Mouse (Mus musculus) forebrain, embryonic 14.5 days (tissue): Measurements from ENCODE around the gene Nfyc. TPM values are rescaled to one million over a fixed set of nuclear protein-coding genes. Genes with fewer than 3 reads are reported as not detected.

ENCODE experiments used
- ATAC-seq: fragments of 200-750 bp; cut with Nextera tagmentation; 2 replicates; pipeline ENCODE4 v1.8.0; 2017; ENCODE audit warnings: mild to moderate bottlenecking, moderate library complexity
- DNase-seq: peaks from one replicate; pipeline ENCODE4 v3.0.0-alpha.2; 2015; ENCODE audit warnings: low spot score
- H3K27ac ChIP-seq: fragments of 300-500 bp; sonication (generic); 2 replicates; pipeline ENCODE4 v1.5.1; 2014; ENCODE audit warnings: low read depth, mild to moderate bottlenecking, control low read depth, low read length, moderate library complexity
- H3K27me3 ChIP-seq: fragments of 300-500 bp; sonication (generic); replicated peaks from 2 replicates; pipeline ENCODE4 v1.6.1; 2014; ENCODE audit warnings: low read length, control low read depth, mixed read lengths; ENCODE audit not compliant: control insufficient read depth, insufficient read depth
- H3K36me3 ChIP-seq: fragments of 300-500 bp; sonication (generic); 2 replicates; pipeline ENCODE4 v1.6.1; 2014; ENCODE audit warnings: low read length, control low read depth; ENCODE audit not compliant: control insufficient read depth, insufficient read depth
- H3K4me1 ChIP-seq: fragments of 300-500 bp; sonication (generic); 2 replicates; pipeline ENCODE4 v1.6.1; 2014; ENCODE audit warnings: antibody characterized with exemption, low read length, control low read depth; ENCODE audit not compliant: control insufficient read depth, insufficient read depth
- H3K4me2 ChIP-seq: fragments of 300-500 bp; sonication (generic); 2 replicates; pipeline ENCODE4 v1.6.1; 2014; ENCODE audit warnings: mild to moderate bottlenecking, control low read depth, low read length
- H3K4me3 ChIP-seq: fragments of 300-500 bp; sonication (generic); 2 replicates; pipeline ENCODE4 v1.5.1; 2014; ENCODE audit warnings: low read depth, low read length, control low read depth
- H3K9ac ChIP-seq: fragments of 300-500 bp; sonication (generic); 2 replicates; pipeline ENCODE4 v1.6.1; 2014; ENCODE audit warnings: mild to moderate bottlenecking, low read length, control low read depth, moderate library complexity
- H3K9me3 ChIP-seq: fragments of 300-500 bp; sonication (generic); replicated peaks from 2 replicates; pipeline ENCODE4 v1.6.1; 2016; ENCODE audit warnings: low read length, control low read depth, mixed read lengths; ENCODE audit not compliant: control insufficient read depth
- WGBS: fragments of 180-500 bp; shearing (Covaris S2); extraction: QIAGEN DNeasy Blood & Tissue Kit; methylation state at CpG from one replicate; pipeline ENCODE4 v1.1.7; 2014; 5-methylcytosine and 5-hydroxymethylcytosine counted together
- polyA plus RNA-seq: library from polyadenylated mRNA; unstranded; fragments of >200 nt; fragmentation: Nextera tagmentation; extraction: Ambion mirVana; gene quantifications from 2 replicates; pipeline ENCODE4 v1.2.1, GENCODE M21; 2014

The Nfyc gene
- polyA plus RNA-seq, 1 experiment from 2014 or later = 120 TPM

DNA sequence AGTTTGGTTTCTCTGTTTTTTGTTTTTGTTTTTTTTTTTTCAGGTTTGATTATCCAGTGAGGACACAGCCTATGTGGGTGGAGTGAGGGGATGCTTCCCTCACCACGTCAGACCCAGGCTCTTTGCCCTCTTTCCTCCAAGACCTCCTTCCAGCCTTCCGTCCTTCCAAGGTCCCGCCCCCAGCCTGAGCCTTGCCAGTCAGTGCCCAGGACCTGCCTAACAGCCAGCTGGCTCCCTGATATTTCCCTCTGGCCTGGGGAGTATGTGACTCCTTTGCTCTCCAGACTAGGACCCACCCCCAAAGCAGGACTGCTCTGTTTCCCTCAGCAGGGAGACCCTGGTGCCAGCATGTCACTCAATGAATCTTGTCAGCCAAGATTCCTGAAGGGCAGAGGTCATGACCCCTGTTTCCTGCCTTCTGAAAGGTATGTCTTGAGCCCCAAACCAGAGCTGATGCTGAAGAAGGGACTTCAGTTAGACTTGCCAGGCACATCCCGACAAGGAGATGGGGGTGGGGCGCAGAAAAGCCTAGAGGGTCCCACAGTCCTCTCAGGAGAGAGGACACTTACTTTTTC is 105.8 kb downstream of the Nfyc start:
- no peak for DNase-seq
- Histone ChIP-seq H3K9me3 (no peaks in the 10 kb centered on the region), H3K4me2 (no peak overlapping the region), H3K27me3 (no peaks in the 10 kb centered on the region), H3K4me1 (no peaks in the 10 kb centered on the region), H3K27ac (no peak overlapping the region), H3K36me3 (no peaks in the 10 kb centered on the region), H3K9ac (no peak overlapping the region), H3K4me3 (no peak overlapping the region)
- ATAC-seq = no peak
- 41% methylated on average over 5 of the region's 5 CpGs for WGBS

DNA sequence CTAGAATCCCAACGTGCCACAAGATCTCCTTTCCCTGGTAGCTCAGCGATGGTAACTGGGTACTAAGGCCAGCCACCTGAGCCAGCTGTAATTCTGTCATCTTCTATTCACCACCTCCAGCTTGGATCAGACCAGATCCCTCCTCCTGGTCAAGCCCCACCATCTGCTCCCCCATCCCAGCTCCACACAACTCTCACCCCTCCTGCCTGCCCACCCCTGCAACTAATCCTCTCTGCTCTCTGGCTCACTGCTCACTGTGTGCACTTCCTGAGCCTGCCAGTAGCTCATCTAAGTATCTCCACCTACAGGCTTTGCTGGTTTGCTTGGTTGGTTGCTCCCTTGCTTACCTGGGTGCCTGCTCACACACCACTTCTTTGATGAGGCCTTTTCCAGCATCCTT is 109.8 kb downstream of the Nfyc start:
- Histone ChIP-seq H3K4me2 (no peak overlapping the region), H3K9me3 (no peaks in the 10 kb centered on the region), H3K27me3 (no peaks in the 10 kb centered on the region), H3K4me1 (0 out of 2 replicates have a peak, but pooled peaks cover 1% of the 10 kb centered on the region), H3K9ac (no peak overlapping the region), H3K36me3 (no peaks in the 10 kb centered on the region), H3K4me3 (no peak overlapping the region), H3K27ac (no peak overlapping the region)
- WGBS = 76% methylated on average over 2 of the region's 2 CpGs
- no peak for ATAC-seq
- no peak for DNase-seq

DNA sequence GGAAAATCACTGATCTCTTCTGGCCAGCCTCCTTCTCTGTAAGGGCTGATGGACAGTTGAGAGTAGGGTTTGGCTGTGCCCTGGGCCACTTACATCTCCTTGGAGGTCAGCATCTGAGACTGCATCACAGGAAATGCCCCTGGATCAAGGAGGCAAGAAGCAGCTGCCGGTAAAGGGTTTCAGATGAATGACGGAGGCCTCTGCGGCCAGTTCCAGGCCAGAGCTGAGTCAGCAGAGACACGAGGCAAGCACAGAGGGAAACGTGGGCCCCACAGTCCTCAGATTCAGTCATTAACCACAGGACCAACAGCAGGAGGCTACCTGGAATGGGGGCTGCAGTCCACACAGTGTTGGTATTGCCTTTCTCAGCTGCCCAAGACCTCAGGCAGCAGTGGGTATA is 112.2 kb downstream of the Nfyc start:
- Histone ChIP-seq H3K27ac (no peak overlapping the region), H3K9me3 (no peaks in the 10 kb centered on the region), H3K27me3 (0 out of 2 replicates have a peak, but pooled peaks cover 4% of the 10 kb centered on the region), H3K4me2 (no peak overlapping the region), H3K36me3 (no peaks in the 10 kb centered on the region), H3K4me3 (no peak overlapping the region), H3K4me1 (peaks cover 5% of the 10 kb centered on the region; the same call in 1 of the 2 replicates), H3K9ac (no peak overlapping the region)
- WGBS = 61% methylated on average over 5 of the region's 5 CpGs
- no peak for ATAC-seq
- DNase-seq = no peak

DNA sequence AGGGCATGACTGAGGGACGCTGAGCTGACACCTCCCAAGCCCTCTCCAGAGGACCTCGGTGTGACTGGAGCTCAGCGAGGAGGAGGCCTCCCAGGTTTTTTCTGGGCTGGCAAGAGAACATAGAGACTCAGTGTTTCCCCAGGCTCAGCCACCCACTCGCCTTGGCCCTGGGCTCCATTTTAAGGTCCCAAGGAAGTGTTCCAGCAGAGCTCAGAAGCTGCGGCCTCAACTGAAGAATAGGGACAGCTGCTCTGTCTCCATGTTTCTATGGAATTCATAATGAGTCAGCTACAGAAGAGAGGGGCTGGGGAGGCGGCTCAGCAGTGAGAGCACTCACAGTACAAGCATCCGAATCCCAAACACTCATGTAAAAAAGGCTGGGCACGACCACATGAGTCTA is 113.8 kb downstream of the Nfyc start:
- Histone ChIP-seq H3K4me1 (peaks cover 5% of the 10 kb centered on the region; the same call in 1 of the 2 replicates), H3K9ac (no peak overlapping the region), H3K4me2 (no peak overlapping the region), H3K27me3 (0 out of 2 replicates have a peak, but pooled peaks cover 4% of the 10 kb centered on the region), H3K36me3 (no peaks in the 10 kb centered on the region), H3K4me3 (no peak overlapping the region), H3K27ac (no peak overlapping the region), H3K9me3 (no peaks in the 10 kb centered on the region)
- DNase-seq (no peak), ATAC-seq (no peak)
- 64% methylated on average over 8 of the region's 8 CpGs for WGBS

DNA sequence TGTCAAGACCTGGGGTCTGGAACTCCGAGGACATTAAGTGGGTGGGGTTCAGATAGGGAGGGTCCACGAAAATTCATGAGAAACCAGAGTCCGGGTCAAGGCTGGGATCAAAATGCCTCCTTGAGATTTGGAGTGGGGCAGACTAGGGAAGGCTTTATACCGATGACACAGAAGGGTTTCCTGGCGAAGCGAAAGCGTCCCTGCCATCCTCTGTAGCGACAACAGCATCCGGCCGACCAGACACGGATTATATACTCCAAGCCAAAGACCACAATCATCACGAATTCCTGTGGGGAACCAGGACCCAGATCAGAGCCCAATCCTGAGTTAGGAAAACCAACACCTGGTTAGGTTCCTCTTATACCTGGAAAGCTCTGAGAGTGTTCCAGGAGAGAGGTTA is 114.6 kb downstream of the Nfyc start:
- Histone ChIP-seq H3K36me3 (no peaks in the 10 kb centered on the region), H3K4me1 (peaks cover 5% of the 10 kb centered on the region; the same call in 1 of the 2 replicates), H3K4me2 (peak overlapping the region; percentile 66), H3K4me3 (peak overlapping the region; percentile 27), H3K9me3 (no peaks in the 10 kb centered on the region), H3K27me3 (0 out of 2 replicates have a peak, but pooled peaks cover 4% of the 10 kb centered on the region), H3K27ac (no peak overlapping the region), H3K9ac (peak overlapping the region; percentile 37)
- WGBS = 25% methylated on average over 12 of the region's 12 CpGs
- ATAC-seq (peak; percentile 4; the same call in 1 of the 2 replicates), DNase-seq (no peak)

DNA sequence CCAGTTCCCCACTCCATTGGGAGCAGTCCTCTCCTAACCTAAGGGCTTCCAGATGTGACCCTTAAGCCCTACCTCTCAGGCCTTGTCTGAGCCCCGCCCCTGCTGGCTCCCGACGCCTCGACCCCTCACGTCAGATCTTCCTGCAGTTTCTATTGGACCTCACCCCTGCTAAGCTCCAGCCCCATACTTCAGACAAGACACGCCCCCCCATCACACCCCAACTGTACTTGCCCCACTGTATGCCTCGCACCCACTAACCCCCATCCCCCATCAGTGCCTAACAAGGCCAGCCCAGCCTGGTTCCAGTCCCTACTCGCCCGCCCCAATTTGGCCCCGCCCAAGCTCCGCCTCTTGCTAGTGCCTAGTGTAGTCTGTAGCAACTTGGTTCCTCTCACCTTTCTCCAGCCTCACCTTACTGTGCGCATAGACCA is 115.2 kb downstream of the Nfyc start:
- Histone ChIP-seq H3K9ac (peak overlapping the region; percentile 37), H3K4me2 (peak overlapping the region; percentile 66), H3K4me3 (peak overlapping the region; percentile 27), H3K9me3 (no peaks in the 10 kb centered on the region), H3K4me1 (peaks cover 5% of the 10 kb centered on the region; the same call in 1 of the 2 replicates), H3K27me3 (0 out of 2 replicates have a peak, but pooled peaks cover 4% of the 10 kb centered on the region), H3K36me3 (no peaks in the 10 kb centered on the region), H3K27ac (no peak overlapping the region)
- peak; percentile 66 for DNase-seq
- ATAC-seq = peak; percentile 85
- WGBS = 2% methylated on average over 12 of the region's 12 CpGs

DNA sequence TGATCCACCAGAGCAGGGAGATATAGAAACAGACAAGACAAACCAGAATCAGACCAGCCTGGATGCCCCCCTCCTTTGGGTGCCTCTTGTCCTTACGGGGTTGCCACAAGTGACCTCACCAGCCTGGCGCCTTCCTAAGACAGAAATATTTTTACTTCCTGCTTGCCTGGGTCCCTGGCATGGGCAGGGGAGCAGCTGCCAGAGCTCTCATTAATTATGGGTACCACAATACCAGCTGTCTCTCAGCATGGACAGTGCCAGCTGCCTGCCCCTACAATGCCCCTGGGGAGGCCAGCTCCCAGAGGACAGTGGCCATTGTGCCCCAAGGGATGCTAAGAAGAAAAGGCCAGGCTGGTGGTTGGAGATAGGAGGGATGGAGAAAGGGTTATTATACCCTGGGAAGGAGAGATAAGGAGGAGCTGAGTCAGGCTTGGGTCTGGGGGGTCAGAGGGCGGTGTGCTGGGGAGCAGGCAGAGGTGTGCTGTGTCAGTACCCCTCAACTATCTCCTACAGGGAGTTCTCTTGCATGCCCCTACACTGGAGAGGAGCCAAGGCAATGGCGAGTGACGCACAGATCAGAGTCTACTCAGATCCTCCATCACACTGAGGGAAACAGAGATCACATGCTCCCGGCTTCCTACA is 117.4 kb downstream of the Nfyc start:
- DNase-seq = peak; percentile 22
- H3K27me3 ChIP-seq = 0 out of 2 replicates have a peak, but pooled peaks cover 4% of the 10 kb centered on the region
- H3K36me3 ChIP-seq = no peaks in the 10 kb centered on the region
- H3K9ac ChIP-seq = no peak overlapping the region
- H3K9me3 ChIP-seq = no peaks in the 10 kb centered on the region
- no peak overlapping the region for H3K4me3 ChIP-seq
- peaks cover 5% of the 10 kb centered on the region; the same call in 1 of the 2 replicates for H3K4me1 ChIP-seq
- H3K27ac ChIP-seq = no peak overlapping the region
- H3K4me2 ChIP-seq = no peak overlapping the region
- no peak for ATAC-seq
- WGBS = 73% methylated on average over 6 of the region's 6 CpGs

DNA sequence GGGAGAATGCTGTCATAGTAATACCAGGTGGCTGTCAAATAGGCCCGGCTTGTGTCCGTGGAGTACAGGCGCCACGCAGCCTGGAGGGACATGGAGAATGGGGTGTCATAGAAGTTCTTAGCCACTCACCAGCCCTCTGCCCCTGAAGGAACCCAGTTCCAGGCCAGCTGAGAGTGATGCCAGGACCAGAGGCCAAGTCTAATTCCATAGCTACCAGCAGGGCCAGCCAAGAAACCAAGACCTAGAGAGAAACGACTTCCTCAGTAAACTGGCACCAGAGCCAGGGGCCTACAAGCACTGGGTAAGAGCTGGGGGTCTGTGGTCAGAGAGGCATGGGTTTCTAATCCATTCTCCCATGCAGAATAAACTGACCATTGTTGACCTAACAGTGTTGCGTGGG is 118.4 kb downstream of the Nfyc start:
- Histone ChIP-seq H3K36me3 (no peaks in the 10 kb centered on the region), H3K4me3 (no peak overlapping the region), H3K27me3 (0 out of 2 replicates have a peak, but pooled peaks cover 4% of the 10 kb centered on the region), H3K9ac (no peak overlapping the region), H3K27ac (no peak overlapping the region), H3K4me1 (peaks cover 5% of the 10 kb centered on the region; the same call in 1 of the 2 replicates), H3K9me3 (no peaks in the 10 kb centered on the region), H3K4me2 (no peak overlapping the region)
- no peak for DNase-seq
- no peak for ATAC-seq
- WGBS = 91% methylated on average over 6 of the region's 6 CpGs

DNA sequence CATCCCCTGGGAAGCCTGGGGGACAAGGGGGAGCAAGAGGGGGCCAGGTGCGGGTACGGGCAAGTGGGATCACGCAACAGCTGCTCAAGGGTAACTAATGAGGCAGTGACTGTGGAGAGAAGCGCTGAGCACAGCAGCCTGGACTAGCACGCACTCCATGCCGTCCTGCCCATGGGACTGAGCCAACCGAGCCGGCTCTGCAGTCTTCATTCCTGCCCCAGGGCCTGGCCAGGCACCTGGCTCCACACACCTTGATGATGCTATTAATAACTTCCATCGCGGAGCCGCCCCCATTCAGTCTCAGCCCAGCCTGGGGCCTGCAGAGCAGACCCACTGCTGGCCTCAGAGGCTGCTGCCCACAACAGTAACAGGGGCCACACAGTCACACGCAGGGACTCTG is 119.1 kb downstream of the Nfyc start:
- 74% methylated on average over 12 of the region's 12 CpGs for WGBS
- DNase-seq = no peak
- no peak overlapping the region for H3K4me3 ChIP-seq
- no peaks in the 10 kb centered on the region for H3K36me3 ChIP-seq
- no peak overlapping the region for H3K9ac ChIP-seq
- ATAC-seq = no peak
- H3K4me2 ChIP-seq = no peak overlapping the region
- no peaks in the 10 kb centered on the region for H3K9me3 ChIP-seq
- H3K27ac ChIP-seq = no peak overlapping the region
- H3K27me3 ChIP-seq = 0 out of 2 replicates have a peak, but pooled peaks cover 4% of the 10 kb centered on the region
- H3K4me1 ChIP-seq = peaks cover 5% of the 10 kb centered on the region; the same call in 1 of the 2 replicates
